Mouse (Mus musculus): ENCODE data around the gene Chchd6. TPM values are rescaled to one million over a fixed set of nuclear protein-coding genes. Genes with fewer than 3 reads are reported as not detected.

Gene Chchd6
- polyA plus RNA-seq, 1 experiment, result 9.1 TPM

DNA sequence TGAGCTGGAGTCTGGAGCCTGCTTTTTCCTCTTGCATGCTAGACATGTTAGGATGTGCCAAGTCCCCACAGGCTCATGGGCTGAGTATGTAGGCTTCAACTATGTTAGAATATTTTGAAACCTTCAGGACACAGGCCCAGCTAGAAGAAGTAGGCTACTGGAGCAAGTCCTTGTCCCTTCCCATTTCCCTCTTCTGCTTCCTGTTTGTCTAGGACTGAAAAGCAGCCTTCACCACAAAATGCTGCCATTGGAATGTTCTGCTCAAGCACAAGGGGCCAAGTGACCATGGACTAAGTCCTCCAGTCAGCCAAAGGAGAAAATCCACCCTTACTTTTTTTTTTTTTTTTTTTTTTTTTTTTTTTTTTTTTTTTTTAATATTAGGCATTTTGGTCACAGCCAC, 164.7 kb downstream of the Chchd6 start:
- Histone ChIP-seq H3K27ac (ENCODE audit: insufficient read depth, low read depth, low read length) (no peak overlapping the region), H3K4me1 (ENCODE audit: control insufficient read depth, insufficient read depth, insufficient read length, low read length) (peaks cover 6% of the 10 kb centered on the region; the same call in 1 of the 2 replicates), H3K36me3 (ENCODE audit: control insufficient read depth, insufficient read depth, low read length) (no peaks in the 10 kb centered on the region), H3K27me3 (ENCODE audit: control insufficient read depth, insufficient read depth, low read length) (no peaks in the 10 kb centered on the region), H3K4me3 (ENCODE audit: low read depth, low read length) (no peak overlapping the region)
- TF ChIP-seq CTCF (IDR thresholded peaks at IDR 0.05; ENCODE audit: extremely low read depth, insufficient read length, insufficient replicate concordance, low read depth, low read length) (no peak), POLR2A (IDR thresholded peaks at IDR 0.05; ENCODE audit: low read depth, low read length) (no peak)

- Histone ChIP-seq H3K27me3 (ENCODE audit: control insufficient read depth, insufficient read depth, low read length) (no peaks in the 10 kb centered on the region), H3K4me3 (ENCODE audit: low read depth, low read length) (no peak overlapping the region), H3K4me1 (ENCODE audit: control insufficient read depth, insufficient read depth, insufficient read length, low read length) (peaks cover 6% of the 10 kb centered on the region; the same call in 1 of the 2 replicates), H3K36me3 (ENCODE audit: control insufficient read depth, insufficient read depth, low read length) (no peaks in the 10 kb centered on the region), H3K27ac (ENCODE audit: insufficient read depth, low read depth, low read length) (peak overlapping the region; percentile 46)
- 22% methylated on average over 2 of the region's 2 CpGs for WGBS
- TF ChIP-seq CTCF (IDR thresholded peaks at IDR 0.05; ENCODE audit: extremely low read depth, insufficient read length, insufficient replicate concordance, low read depth, low read length), result no peak
- no peak for TF ChIP-seq POLR2A (IDR thresholded peaks at IDR 0.05; ENCODE audit: low read depth, low read length)
Measured at GRCm38 (mm10) chr6:89428661-89429375, 166.6 kb downstream of the Chchd6 start.

GRCm38 (mm10) chr6:89424461-89424860, 171.0 kb downstream of the Chchd6 start:
- peaks cover 41% of the 10 kb centered on the region; the same call in 1 of the 2 replicates for H3K4me1 ChIP-seq (ENCODE audit: control insufficient read depth, insufficient read depth, insufficient read length, low read length)
- H3K36me3 ChIP-seq (ENCODE audit: control insufficient read depth, insufficient read depth, low read length), result no peaks in the 10 kb centered on the region
- H3K4me3 ChIP-seq (ENCODE audit: low read depth, low read length), result no peak overlapping the region
- no peak overlapping the region for H3K27ac ChIP-seq (ENCODE audit: insufficient read depth, low read depth, low read length)
- TF ChIP-seq POLR2A (IDR thresholded peaks at IDR 0.05; ENCODE audit: low read depth, low read length) (no peak), CTCF (IDR thresholded peaks at IDR 0.05; ENCODE audit: extremely low read depth, insufficient read length, insufficient replicate concordance, low read depth, low read length) (no peak)
- H3K27me3 ChIP-seq (ENCODE audit: control insufficient read depth, insufficient read depth, low read length), result no peaks in the 10 kb centered on the region
- 76% methylated on average over 1 of the region's 1 CpGs for WGBS

GRCm38 (mm10) chr6:89422621-89423020, 172.8 kb downstream of the Chchd6 start:
- Histone ChIP-seq H3K4me1 (ENCODE audit: control insufficient read depth, insufficient read depth, insufficient read length, low read length) (peaks cover 34% of the 10 kb centered on the region; the same call in 1 of the 2 replicates), H3K4me3 (ENCODE audit: low read depth, low read length) (no peak overlapping the region), H3K36me3 (ENCODE audit: control insufficient read depth, insufficient read depth, low read length) (no peaks in the 10 kb centered on the region), H3K27me3 (ENCODE audit: control insufficient read depth, insufficient read depth, low read length) (no peaks in the 10 kb centered on the region), H3K27ac (ENCODE audit: insufficient read depth, low read depth, low read length) (peak overlapping the region; percentile 82)
- no peak for TF ChIP-seq CTCF (IDR thresholded peaks at IDR 0.05; ENCODE audit: extremely low read depth, insufficient read length, insufficient replicate concordance, low read depth, low read length)
- no peak for TF ChIP-seq POLR2A (IDR thresholded peaks at IDR 0.05; ENCODE audit: low read depth, low read length)
- 51% methylated on average over 3 of the region's 3 CpGs for WGBS

DNA sequence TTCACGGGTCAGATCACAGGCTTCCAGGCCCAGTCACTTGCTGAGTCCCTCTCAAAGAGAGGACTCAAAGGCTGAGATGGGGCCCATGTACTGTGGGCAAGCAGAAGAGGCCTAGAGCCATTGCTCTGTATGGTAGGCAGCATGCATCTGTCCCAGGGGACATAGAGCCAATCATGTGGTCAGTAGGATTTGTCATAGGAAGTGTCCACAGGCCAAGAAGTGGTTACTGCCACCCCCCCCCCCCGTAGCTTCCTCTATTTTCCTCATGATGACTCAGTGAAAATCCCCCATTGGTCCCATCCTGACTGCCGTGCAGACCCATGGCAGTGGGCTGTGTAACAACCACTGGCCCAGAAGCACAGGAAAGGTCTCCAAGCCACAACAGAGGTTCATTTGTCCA, 173.5 kb downstream of the Chchd6 start:
- no peak for TF ChIP-seq CTCF (IDR thresholded peaks at IDR 0.05; ENCODE audit: extremely low read depth, insufficient read length, insufficient replicate concordance, low read depth, low read length)
- TF ChIP-seq POLR2A (IDR thresholded peaks at IDR 0.05; ENCODE audit: low read depth, low read length), result no peak
- WGBS, result 75% methylated on average over 3 of the region's 3 CpGs
- no peak overlapping the region; the same call in 1 of the 2 replicates for H3K27ac ChIP-seq (ENCODE audit: insufficient read depth, low read depth, low read length)

GRCm38 (mm10) chr6:89421503-89421902, 173.9 kb downstream of the Chchd6 start:
- Histone ChIP-seq H3K27me3 (ENCODE audit: control insufficient read depth, insufficient read depth, low read length) (no peaks in the 10 kb centered on the region), H3K36me3 (ENCODE audit: control insufficient read depth, insufficient read depth, low read length) (no peaks in the 10 kb centered on the region), H3K4me1 (ENCODE audit: control insufficient read depth, insufficient read depth, insufficient read length, low read length) (peaks cover 34% of the 10 kb centered on the region; the same call in 1 of the 2 replicates), H3K4me3 (ENCODE audit: low read depth, low read length) (no peak overlapping the region), H3K27ac (ENCODE audit: insufficient read depth, low read depth, low read length) (peak overlapping the region; percentile 55; the same call in 1 of the 2 replicates)
- TF ChIP-seq POLR2A (IDR thresholded peaks at IDR 0.05; ENCODE audit: low read depth, low read length), result no peak
- TF ChIP-seq CTCF (IDR thresholded peaks at IDR 0.05; ENCODE audit: extremely low read depth, insufficient read length, insufficient replicate concordance, low read depth, low read length), result no peak
- 83% methylated on average over 6 of the region's 6 CpGs for WGBS

More for the DNA sequence above, 173.5 kb downstream of the Chchd6 start:
- H3K27me3 ChIP-seq (ENCODE audit: control insufficient read depth, insufficient read depth, low read length), result no peaks in the 10 kb centered on the region
- H3K36me3 ChIP-seq (ENCODE audit: control insufficient read depth, insufficient read depth, low read length), result no peaks in the 10 kb centered on the region
- H3K4me1 ChIP-seq (ENCODE audit: control insufficient read depth, insufficient read depth, insufficient read length, low read length), result peaks cover 34% of the 10 kb centered on the region; the same call in 1 of the 2 replicates
- no peak overlapping the region for H3K4me3 ChIP-seq (ENCODE audit: low read depth, low read length)

DNA sequence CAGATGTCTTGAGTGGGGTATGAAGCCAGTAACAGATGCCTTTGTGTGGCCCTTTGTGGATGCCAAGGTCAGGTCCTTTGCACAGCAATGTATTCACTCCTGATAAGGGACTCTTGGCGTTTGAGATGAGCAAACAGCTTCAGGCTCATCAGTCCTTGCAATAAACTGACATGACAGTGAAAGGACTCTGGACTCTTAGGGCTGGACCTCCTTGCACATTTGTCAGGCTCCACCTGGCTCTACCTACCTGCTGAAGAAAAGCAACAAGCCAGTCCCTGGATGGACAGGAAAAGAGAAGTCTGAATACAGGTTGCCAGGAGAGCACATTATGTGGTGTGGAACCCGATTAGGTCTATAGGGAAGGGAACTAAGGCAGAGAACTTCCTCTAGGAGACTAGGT, 174.7 kb downstream of the Chchd6 start:
- no peaks in the 10 kb centered on the region for H3K27me3 ChIP-seq (ENCODE audit: control insufficient read depth, insufficient read depth, low read length)
- peaks cover 34% of the 10 kb centered on the region; the same call in 1 of the 2 replicates for H3K4me1 ChIP-seq (ENCODE audit: control insufficient read depth, insufficient read depth, insufficient read length, low read length)
- peak overlapping the region; percentile 55 for H3K27ac ChIP-seq (ENCODE audit: insufficient read depth, low read depth, low read length)
- H3K36me3 ChIP-seq (ENCODE audit: control insufficient read depth, insufficient read depth, low read length), result no peaks in the 10 kb centered on the region
- H3K4me3 ChIP-seq (ENCODE audit: low read depth, low read length), result no peak overlapping the region
- no peak for TF ChIP-seq POLR2A (IDR thresholded peaks at IDR 0.05; ENCODE audit: low read depth, low read length)
- TF ChIP-seq CTCF (IDR thresholded peaks at IDR 0.05; ENCODE audit: extremely low read depth, insufficient read length, insufficient replicate concordance, low read depth, low read length), result no peak
- WGBS, result 36% methylated on average over 2 of the region's 2 CpGs
